Mouse (Mus musculus): ENCODE data around the gene Rbpjl.

- TF ChIP-seq CTCF (IDR thresholded peaks at IDR 0.05; ENCODE audit: insufficient read depth, low read depth, low read length) (no peak), POLR2A (IDR thresholded peaks at IDR 0.05; ENCODE audit: insufficient read depth, low read depth, low read length) (no peak)
Observed at GRCm38 (mm10) chr2:164353356-164353755, 49.6 kb upstream of the Rbpjl start.

Measured in olfactory bulb, adult 2 months (tissue).